Mouse (Mus musculus): ENCODE results near the gene Wars2.

Gene Wars2

DNA sequence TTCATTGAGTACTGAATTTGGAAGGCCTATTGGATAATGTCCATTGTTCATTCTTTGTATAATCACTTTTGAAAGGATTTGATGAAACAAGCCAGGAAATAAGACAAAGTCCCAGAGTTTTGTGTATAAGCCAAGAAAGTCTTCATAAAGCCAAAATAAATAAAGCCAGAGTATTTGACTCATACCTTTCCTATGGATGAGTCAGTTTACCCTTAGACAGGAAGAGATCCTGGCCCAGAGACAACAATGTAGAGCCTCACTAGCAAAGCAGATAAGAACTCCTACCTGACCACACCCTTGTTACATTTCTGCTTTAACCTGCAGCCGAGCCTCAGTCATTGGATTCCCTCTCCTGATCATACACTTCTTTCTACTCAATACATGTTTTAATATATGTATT lies 47.2 kb downstream of the Wars2 start:
- no peak for DNase-seq (ENCODE audit: low spot score)

DNA sequence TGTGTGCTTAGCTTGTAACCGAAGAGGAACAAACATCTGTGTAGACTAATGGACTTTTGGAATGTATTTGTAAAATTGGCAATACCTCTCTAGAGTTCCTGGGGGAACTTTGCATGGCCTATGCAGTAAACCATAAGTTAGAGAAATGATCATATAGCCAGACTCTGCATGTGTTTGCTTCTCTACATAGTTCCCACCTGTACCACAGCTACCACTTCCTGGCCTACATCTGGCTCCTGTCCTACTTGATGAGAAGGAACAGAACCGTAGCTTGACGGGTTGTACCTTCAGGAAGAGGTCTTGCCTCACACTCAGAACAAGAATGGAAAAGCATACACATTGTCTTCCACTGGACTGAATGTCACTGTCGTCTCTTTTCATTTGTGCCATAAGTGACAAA lies 52.7 kb downstream of the Wars2 start:
- DNase-seq (ENCODE audit: low spot score), result no peak

DNA sequence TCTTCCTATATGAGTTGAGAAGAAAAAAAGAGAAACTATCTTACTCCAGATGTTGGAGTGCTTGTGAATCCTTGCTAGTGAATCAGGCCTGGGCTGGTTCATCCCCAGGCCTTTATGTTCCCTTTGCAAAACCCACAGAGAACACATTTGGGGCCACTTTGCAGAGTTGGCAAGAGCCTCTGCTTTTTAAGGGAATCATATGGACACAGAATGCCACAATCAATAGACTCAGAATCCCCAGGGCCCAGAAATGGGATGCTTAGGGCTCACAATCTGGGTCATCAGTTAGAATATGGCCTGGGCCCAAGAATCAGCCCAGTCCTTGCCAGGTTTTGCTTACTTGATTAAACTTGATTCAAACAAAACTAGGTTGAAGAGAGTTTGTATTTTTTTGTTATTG lies 62.5 kb downstream of the Wars2 start:
- DNase-seq (ENCODE audit: low spot score), result no peak

DNA sequence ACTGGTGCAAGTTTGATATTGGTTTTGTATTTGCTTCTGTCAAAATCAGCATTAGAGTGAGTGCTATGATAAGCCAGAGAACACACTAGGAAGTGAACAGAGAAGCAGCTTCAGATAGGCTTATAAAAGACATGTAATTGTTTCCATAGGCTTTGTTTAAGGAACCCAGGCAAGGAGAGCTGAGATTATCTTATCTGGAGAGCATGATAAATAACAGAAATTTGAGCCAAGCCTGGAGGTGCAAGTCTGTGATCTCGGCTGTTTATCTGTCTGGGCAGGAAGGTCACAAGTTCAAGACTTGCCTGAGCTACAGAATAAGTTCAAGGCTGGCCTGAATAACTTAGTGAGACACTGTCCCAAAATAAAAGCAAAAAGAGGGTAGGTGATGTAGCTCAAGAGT lies 67.5 kb downstream of the Wars2 start:
- DNase-seq (ENCODE audit: low spot score), result no peak

DNA sequence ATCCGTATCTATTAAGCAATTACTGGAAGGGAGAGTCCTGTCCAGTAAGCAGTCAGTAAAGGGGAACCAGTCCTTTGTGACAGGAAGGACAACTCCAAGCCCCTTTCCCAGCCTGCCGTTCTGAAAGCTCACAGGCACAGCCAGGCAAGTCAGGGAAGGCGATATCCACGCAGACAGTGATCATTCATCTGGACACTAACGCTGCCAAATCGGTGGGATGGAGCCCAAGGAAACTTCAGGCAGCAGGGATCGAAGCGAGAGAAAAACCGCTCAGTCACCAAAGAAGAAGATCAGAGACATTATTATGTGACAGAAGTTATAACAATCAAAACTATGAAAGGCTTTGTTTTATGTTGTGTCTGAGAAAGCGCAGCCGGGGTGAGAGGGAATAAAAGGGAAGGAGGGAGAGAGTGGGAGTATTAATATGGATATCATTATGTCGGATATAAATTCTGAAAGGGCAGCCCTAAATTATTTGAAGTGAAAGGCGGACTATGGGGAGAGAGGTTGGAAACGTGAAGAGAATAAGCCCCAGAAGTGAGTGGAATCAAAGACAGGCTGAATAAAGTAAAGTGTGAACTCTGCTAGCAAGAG lies 70.3 kb downstream of the Wars2 start:
- no peak for DNase-seq (ENCODE audit: low spot score)

DNA sequence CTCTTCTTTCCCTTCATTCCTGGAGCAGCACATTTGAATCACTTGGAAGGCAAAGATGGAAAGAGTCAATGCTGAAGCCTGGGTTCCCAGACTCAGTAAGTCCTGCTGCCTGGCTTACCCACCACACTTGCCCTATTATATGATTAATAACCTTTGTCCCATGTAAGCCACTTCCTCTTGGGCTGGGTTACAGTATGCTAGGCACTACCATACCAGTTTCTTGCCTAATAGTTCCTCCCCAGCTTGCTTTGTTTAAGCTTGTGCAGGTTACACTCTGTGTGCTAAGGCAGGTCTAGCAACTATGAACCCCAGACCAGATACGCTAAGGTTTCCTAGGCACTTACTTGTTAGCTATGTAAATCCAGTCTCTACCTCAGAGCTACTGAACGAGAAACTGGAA lies 86.9 kb downstream of the Wars2 start:
- no peak for DNase-seq (ENCODE audit: low spot score)

DNA sequence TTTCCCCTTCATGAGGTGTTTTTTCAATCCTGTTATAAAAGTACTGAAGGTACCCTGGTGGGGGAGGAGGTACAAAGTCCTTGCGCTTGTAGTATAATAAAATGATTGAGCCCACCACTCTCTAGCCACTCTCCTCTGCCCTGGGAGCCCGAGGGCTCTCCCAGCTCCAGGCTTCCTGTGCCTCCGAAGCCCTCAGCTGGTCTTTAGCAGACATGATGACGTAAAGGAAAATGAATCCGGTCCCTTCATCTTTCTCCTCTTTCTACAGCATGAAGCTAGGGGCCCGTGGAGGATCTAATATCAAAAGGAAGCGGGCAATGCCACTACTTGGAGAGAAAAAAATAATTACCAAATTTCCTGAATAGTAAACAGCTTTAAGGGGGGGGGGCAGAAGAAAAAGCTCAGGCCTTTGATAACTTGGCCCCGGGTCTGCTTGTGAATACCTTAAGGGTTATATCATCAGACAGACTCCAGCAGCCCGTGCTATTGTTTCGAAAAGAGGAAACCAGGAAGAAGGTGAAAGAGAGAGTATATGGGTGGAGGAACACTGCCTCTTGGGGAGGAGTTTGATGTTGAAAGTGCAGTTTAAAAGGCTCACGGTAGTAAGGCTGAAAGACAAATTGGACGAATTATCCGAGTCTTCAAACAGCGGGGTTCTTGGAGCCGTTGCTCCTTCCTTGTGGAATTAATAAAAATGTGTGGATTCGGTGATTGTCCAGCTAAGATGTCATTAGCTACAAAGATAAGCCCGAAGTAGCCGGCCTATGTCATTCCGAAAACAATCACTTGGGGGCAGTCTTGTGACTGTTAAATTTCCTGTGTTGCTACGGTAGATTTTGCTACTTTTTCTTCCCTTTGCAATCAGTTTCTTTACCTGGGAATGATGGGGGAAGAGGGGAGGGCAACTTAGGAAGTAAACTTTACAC lies 92.8 kb downstream of the Wars2 start:
- no peak for DNase-seq (ENCODE audit: low spot score)

DNA sequence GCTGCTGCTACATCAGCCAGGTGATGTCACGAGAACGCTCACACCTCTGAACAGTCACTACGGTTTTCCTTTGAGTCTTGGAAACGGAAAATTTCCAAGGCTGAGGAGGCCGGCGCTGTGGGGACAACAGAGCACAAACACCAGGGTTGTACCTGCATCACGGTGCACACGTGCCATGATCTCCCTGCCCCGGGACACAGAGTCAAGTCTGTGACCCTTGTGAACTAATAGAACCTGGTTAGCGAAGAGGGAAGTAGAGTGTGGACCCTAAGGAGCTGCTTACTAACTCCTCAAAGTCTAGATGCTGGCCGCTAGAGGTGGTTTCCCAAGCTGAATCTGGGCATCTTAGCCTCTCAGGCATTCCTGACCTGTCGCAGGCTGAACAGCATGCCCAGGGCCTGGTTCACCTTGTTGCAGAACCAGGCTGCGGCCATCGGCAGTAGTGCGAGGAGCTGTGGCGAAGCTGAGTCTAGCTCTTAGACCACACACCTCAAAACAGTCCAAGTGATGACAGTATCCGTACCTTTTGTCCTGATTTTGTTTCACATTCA lies 93.5 kb downstream of the Wars2 start:
- no peak for DNase-seq (ENCODE audit: low spot score)

DNA sequence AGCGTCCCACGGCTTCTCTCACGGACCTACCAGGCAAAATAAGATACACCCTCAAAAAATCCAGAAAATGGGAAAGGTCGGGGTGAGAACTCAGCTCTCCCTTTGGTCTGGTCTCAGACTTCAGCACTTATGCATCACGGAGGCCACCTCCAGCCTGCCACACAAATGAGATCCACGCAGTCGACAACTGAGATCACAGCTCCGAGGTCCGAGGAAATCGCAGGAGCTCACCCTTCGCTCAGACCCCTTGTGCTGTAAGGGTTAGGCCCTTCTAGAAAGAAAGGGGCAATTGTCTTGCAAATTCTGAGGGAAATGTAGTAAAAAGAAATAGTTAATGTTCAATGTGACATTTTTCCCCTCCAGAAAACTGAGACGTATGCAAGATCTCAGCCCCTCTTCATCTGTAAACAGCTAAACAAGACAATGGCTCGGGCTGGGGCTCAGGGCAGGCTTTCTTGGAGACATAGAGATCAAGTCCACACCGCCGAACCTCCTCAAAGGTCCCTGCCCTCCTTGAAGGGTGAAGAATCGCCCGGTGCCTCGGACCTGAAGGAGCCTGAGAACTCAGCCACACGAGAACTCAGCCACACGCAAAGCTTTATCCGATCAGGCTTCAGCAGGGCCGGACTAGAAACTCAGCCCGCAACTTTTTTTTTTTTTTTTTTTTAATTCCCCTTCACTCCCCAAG lies 94.4 kb downstream of the Wars2 start:
- no peak for DNase-seq (ENCODE audit: low spot score)

DNA sequence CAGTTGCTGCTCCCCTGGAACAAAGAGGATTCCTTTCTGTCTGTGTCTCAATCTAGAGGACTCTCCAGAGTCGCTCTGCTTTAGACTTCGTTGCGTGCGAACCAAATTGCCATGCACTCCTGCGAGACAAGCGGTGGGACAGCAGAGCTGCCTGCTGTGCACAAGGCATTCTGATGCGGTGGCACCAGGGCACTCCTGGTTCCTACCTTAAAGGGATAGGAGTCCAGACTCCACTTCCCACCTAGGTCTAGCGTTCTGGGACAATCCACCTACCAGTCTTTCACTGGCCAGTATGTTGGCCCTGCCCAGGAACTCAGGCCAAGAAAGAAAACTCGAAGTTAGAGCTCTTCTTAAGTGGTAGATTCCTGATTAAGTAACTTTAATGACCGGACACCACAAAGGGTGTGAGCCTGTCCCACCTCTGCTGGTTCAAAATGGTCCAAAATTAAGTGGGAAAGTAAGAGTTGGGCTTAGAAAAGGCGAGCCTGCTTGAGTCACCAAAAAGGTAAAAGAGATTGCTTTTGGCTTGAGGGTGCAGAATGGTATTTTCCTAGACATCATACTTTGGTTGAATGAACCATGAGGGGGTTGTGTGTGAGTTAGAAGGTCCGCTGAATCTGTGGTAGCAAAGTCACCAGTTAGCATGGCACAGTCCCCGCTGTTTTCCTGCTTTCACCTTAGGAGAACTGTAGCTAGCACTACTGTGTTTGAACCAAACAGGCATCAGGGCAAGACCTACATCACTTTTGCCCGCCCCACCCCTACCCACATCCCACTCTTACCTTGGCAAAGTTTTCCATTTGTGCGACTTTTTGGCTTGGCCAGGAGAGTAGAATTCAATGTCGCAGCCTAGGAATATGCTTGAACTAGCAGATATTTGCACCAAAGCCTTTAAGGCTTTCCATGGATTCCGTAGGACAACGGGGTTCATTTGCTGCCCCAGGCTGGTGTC lies 95.2 kb downstream of the Wars2 start:
- no peak for DNase-seq (ENCODE audit: low spot score)

DNA sequence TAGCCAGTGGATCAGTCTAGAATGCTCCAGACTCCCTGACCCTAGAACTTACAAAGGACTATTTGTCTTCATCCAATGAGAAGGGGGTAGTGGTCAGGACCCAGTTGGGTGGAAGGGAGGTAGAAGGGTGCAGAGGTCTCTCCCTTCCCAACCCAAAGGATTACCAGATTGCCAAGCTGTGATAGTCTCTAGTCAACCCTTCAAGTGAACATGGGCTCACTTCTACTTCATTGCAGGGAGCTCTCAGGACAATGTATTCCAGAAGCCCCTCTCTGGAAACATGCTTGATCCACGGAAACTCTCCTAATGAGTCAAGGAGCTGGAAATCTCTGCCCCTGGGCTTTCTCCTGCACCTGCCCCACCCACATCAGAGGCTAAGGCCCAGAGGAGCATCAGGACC lies 97.8 kb downstream of the Wars2 start:
- DNase-seq (ENCODE audit: low spot score), result no peak

DNA sequence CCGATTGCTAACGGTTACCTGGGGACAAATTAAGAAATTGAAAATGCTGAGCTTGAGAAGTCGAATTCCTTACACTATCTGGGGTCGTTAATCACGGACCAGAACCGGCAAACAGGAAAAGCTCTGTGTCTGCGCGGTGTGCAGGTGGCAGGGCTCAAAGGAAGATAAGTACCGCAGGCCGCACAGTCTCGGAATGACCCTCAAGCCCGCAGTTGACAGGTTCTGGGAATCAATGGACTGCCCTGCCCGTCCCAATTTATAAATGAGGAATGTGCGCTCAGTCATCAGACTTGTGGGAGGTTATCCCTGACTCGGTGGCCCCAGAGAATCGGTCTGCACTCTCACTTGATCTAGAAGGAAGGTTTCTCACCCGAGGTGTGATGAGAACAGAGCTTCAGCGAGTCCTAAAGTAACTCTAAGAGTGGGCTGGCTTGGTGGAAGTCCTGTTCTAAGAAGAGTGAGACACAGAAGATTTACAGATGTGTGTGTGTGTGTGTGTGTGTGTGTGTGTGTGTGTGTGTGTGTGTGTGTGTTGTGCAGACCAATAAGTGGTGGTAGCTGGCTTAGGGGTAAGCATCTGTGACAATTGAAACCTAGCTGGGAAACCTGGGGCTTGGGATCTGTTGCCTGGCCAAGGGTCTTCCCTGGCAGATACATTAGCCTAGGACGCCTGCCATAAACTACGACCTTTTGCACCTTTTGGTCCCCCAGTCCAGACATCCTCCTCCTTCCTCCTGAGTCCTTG lies 98.6 kb downstream of the Wars2 start:
- no peak for DNase-seq (ENCODE audit: low spot score)

DNA sequence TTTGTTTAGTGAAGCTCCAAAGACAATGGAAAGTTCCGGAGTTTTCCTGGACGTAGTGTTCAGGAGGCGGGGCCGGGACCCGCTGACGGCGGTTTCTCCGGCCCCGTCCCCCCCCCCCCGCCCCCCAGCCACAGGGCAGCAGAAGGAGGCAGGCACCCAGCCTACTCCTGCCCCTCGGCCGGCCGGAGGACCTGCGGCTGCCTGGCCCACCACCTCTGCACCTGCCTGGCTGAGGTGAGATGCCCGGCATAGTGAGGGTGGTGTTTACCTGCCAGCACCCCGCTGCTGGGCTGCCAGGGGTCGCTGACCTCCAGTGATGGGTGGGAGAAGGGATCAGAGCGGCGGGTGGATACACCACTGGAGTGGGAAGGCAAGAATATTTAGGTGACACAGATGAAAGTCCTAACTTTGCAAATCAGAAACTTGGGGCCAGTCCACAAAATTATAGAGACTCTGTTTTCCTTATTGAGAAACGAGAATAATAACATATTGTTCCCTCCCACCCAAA lies 99.4 kb downstream of the Wars2 start, which contains the start of gene Tbx15:
Tbx15 (plus strand) TSS at position 169 of the 508 bp plus-strand sequence.
- DNase-seq (ENCODE audit: low spot score), result no peak

DNA sequence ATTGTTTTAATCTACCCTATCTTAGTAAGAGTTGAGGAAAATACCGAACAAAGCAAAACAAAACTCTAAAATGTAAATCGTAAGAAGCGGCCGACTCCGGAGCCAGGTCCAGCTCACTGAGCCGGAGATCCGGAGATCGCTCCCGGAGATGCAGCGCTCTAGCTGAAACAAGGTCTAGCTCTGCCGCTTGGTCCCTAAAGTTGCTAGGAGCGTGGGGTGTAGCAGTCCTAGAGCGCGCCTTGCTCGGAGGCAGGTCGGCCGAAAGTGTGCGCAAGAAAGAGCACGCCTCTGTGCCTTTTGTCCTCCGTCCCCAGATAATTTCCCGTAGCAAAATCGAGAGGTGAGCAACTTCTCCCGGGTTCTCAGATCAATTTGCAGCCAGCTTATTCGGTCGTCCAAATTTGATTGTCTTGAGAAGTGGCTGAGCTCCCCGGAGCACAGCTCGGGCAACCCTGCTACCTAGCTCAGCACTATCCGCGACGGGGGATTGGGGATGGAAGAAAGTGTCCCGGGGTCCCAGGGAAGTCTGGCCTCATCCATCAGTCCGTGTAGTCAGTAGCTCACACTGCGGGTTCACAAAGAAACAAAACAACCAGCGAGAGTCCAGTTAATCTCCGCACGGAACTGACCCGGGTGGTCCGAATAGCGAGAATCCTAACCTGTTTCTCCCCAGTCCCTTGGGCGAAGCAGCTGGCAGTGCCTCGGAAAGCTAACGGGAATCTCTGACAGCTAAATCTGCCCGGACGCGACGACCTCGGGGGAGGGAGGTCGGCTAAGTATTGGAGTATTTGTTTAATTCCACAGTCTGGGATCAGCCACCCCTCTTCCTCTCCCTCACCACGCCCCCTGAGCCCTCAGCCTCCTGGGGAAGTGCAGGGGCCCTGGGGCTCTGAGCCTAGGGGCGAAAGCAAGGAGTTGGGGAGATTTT lies 100.2 kb downstream of the Wars2 start:
- no peak for DNase-seq (ENCODE audit: low spot score)

DNA sequence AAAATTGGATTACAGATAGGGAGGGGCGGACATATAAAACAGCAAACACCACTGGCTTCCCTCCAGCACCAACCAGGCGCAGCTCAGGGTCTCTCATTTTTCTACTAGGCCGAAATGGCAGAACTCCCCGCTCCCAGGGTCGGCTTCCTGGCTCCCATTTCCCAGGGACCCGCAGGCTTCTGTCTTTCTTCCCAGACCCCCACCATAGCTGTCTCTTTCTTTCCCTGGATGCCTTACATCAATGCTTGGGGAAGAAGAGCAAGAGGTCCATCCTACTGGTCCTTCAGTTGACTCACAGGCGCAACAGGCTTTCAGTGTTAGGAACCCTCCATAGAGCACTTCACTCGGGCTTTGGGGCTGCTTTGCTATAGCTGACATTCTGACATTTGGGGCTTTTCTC lies 101.6 kb downstream of the Wars2 start:
- DNase-seq (ENCODE audit: low spot score), result no peak

DNA sequence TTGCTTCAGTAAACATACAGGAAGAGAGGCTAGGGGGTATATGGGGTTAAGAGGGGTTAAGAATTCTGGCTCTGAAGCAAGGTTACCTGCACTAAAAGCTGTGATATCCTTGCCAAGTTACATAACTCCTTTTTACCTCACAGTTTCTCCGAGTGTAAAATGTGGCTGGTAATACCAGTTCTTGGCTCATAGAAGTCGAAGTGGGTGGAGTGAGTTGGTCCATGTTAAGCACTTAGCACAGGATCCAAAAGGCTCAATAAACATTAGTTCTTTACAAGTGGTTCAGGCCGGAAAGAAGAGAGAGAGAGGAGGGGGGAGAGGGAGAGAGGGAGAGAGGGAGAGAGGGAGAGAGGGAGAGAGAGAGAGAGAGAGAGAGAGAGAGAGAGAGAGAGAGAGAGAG lies 104.5 kb downstream of the Wars2 start:
- DNase-seq (ENCODE audit: low spot score), result no peak

DNA sequence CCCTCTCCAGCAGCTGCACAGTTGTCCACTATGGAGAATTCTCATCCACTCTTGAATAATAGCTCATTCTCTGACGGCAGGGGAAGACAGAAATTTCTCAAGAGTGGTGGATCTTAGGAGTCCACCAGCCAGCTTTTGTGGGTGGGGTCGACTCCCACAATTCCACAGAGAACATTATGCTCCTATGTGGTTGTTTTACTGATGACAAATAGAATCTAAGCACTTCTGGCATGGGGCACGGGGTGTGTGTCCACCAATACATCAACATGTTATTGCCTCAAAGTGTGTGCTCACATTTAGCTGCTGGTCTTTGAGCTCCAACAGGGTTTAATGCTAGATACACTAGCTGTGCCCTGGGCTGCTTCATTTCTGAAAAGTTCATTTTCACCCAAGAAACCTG lies 105.8 kb downstream of the Wars2 start:
- no peak for DNase-seq (ENCODE audit: low spot score)

DNA sequence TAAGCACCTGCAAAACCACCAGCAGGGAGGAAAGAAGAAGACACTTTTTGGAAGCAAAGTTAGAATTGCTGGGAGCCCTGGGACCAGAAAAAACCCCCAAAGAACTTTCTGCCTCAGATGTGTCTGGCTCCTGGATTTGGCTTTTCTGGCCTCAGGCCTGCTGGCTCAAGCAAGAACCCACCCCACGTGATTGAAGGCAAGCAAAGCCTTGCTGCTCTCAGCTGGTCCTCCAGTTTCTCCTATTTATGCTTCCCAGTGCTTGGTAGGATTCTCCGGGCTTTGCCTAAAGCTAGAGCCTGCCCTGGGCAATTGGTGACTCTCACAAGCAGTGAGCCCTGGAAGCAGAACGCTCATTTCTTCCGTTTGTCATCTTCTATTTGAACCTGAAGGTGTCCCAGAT lies 106.7 kb downstream of the Wars2 start:
- no peak for DNase-seq (ENCODE audit: low spot score)

DNA sequence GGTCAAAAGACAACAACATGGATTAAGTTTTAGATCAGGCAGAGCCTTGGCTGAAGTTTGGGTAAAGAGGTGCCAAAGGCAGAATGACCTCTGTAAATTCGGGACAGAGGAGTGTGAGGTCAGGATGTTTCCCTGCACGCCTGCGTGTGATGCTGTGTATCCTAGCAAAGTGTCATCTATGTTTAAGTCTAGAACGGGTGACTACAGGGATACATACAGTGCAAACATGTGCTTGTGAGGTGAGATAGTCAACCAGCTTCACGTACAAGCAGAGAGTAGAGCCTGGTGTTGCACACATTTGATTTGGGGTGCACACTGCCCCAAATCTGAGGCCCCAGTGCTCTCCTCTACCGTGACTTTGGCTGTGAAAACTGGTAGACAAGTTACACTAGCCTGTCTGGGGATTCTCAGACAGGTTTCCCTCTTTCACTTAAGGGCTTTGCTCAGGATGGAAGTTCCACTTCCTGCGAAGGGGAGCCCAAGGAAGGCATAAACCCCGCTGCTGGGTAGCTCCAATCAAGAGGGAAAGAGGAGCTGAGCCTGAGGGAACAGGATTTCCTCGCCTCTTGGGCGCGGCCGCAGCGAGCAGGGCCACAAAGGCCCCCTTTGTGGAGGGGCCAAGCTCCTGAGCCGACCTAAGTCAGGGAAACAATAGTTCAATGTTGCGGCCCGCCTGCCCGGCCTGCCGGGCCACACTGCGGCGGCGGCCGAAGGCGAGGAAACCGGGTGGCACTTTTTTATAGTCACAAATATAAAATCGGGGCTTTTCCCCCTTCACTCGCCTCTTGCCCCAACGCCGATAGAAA lies 107.3 kb downstream of the Wars2 start:
- no peak for DNase-seq (ENCODE audit: low spot score)
